Mouse (Mus musculus) thymus, postnatal 25 days (tissue): ENCODE results near the gene Tec.

ENCODE experiments used
- DNase-seq: peaks from one replicate; pipeline ENCODE4 v3.0.0; 2022

The Tec gene

GRCm38 (mm10) chr5:72852301-72852995, 15.8 kb downstream of the Tec start:
- no peak for DNase-seq

GRCm38 (mm10) chr5:72851674-72852098, 16.6 kb downstream of the Tec start:
- DNase-seq = no peak

- DNase-seq = no peak
Measured at GRCm38 (mm10) chr5:72850926-72851673, 17.2 kb downstream of the Tec start.

- no peak for DNase-seq
Measured at GRCm38 (mm10) chr5:72848889-72849435, 19.3 kb downstream of the Tec start.

DNA sequence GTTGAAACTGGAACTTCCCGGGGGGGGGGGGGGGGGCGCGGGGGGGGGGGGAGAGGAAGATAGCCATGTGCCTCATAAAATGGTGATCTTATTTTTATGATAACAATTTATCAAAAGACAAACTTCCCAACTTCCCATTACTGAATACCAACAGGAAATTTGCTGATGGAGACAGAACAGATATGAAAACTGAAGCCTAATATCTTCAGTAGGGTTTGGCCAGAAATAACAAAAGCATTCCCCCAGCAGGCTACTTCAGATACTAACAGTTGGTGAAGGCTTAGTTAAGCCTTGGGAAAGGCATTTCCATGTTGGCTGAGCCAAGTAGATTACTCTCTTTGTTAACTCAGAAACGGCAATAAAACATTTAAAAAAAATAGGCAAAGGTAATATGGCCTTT, 21.6 kb downstream of the Tec start:
- DNase-seq = no peak

GRCm38 (mm10) chr5:72845928-72846630, 22.2 kb downstream of the Tec start:
- no peak for DNase-seq

GRCm38 (mm10) chr5:72844776-72845495, 23.3 kb downstream of the Tec start:
- no peak for DNase-seq

DNA sequence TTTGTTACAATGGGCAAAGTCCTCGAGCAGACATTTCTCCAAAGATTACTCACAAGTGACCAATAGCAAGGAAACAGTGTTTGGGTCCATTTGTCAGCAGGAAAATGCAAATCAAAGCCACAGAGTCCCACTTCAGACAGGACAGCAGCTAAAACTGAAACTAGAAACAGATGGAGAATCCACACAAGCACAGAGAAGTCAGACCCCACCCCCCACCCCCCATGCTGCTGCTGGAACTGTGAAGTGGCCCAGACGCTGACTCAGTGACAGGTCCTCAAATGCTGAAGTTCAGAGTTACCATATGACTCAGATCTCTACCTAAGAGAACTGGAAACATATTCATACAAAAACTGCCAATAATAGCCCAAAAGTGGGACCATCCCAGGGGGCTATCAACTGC, 24.0 kb downstream of the Tec start:
- no peak for DNase-seq

DNA sequence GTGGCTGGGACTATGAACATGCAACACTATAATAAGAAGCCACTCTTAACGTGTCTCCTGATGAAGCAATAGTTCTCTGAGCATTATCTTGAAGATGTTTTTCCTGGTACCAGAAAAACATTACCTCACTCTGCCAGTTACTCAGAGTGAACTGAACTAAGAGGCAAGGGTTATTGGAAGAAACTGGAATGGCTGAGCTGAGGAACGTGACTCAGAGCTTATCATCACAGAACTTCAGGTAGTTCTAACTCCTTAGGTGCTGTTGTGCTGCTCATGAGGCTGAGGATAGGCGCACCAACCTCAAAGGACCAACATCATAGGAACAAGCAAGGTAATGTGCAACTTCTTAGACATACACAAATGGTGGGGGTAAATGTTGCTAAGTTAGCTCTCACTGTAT, 28.6 kb downstream of the Tec start:
- DNase-seq = no peak

GRCm38 (mm10) chr5:72838976-72839375, 29.3 kb downstream of the Tec start:
- DNase-seq = no peak

GRCm38 (mm10) chr5:72835656-72836055, 32.6 kb downstream of the Tec start:
- no peak for DNase-seq

DNA sequence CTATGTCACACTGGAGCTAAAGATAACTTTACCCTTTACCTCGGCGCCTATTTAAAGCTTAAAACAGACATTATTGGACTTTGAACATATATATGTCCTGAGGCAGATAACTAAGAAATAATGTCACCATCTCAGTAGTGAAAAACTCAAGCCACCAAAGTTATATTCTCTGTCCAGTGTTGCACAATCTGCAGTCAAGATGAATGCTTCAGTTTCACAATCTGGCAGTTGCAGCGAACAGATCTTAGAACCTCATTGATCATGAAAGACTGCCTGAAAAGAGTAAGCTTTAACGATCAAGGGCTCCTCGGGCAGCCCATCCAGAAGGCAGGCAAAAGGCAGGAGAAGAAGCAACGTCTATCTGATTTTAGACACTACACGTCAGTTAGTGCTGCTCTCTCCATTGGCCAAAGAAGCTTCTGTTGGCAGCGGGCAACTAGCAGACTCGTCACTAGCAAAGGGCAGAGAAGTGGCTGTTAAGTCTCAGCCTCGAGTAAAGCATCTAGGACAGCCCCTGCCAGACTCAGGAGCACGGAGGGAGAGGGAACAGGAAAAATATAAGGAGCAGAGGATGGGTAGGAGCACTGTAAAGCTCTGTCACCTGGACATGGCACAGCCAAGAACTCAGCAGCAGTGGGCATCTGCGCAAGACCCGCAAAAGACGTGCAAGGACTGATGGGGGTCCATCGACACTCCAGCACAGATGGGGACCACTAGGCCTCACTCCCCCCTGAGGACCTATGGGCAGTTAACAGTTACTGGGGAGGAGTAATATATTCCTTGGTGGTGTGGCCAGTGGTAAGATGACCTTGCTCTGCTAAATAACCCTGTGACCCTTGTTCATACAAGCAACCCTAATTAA, 35.1 kb downstream of the Tec start:
- no peak for DNase-seq

- DNase-seq = no peak
Measured at GRCm38 (mm10) chr5:72832191-72832590, 36.1 kb downstream of the Tec start.

- DNase-seq = no peak
Measured at GRCm38 (mm10) chr5:72830988-72831610, 37.2 kb downstream of the Tec start.

GRCm38 (mm10) chr5:72829506-72830067, 38.7 kb downstream of the Tec start:
- no peak for DNase-seq

- DNase-seq = no peak
Measured at GRCm38 (mm10) chr5:72828401-72828800, 39.9 kb downstream of the Tec start.

- no peak for DNase-seq
Measured at GRCm38 (mm10) chr5:72827435-72827834, 40.8 kb downstream of the Tec start.

DNA sequence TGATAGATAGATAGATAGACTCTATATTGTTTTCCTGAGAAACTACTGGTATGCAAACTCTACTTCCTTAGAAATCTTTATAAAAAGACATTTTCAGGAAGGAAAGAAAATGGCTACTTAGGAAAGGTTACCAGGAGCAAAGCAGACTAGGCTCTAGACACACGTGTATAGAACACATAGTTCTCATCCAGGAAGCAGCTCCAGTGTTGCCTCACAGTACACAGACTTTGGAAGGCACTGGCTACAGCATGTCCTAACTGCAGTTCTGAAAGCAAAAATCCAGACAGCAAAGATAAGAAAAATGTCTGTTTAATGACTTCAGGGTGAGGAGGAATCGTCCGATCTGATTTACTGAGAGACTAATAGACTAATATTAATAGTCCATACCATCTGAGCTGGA, 41.8 kb downstream of the Tec start:
- DNase-seq = no peak

DNA sequence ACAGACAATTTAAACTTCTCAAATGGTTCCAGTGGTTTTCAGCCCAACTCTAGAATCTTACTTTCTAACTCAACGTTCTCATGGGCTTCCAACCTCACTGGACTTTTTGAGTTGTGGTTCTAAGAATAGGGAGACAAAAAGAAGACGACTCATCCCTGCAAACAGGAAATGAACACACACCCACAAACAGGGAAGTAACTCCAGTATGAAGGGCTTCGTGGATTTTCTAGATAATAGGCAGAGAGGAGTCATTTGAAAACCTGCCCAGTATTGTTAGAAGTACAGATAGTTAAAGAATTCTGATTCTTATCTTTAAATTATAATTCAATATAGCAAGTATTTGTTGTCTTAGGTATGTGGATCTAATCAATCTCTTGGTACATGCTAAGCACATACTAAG, 47.6 kb downstream of the Tec start:
- DNase-seq = no peak

DNA sequence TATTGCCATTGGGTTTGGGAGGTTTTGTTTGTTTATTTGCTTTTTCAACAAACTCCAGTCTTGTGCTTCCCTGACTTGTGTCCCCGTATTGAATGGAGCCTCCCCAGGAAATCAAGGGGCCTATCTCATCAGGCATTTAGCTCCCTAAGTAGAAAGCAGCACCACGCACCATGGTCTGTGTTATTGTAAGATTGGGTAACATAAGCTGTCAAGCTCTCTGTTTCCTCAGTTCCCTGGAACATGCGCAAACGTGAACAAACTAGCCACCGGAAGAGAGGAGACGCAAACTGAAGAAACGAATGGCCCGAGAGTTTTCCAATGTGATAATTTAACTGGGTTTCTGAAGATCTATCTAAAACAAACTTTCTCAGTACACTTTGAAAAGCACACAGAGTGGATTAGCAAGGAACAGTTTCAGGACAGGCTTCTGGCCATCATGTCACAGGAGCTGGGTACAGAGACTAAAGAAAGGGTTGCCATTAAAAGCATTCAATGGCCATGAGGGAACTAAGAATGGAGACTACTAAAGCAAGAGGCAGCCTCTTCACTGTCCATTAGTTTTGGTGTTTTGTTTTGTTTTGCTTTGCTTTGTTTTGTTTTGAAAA, 48.1 kb downstream of the Tec start:
- no peak for DNase-seq
